Mouse (Mus musculus): ENCODE data around the gene Gimap1.

The Gimap1 gene

DNA sequence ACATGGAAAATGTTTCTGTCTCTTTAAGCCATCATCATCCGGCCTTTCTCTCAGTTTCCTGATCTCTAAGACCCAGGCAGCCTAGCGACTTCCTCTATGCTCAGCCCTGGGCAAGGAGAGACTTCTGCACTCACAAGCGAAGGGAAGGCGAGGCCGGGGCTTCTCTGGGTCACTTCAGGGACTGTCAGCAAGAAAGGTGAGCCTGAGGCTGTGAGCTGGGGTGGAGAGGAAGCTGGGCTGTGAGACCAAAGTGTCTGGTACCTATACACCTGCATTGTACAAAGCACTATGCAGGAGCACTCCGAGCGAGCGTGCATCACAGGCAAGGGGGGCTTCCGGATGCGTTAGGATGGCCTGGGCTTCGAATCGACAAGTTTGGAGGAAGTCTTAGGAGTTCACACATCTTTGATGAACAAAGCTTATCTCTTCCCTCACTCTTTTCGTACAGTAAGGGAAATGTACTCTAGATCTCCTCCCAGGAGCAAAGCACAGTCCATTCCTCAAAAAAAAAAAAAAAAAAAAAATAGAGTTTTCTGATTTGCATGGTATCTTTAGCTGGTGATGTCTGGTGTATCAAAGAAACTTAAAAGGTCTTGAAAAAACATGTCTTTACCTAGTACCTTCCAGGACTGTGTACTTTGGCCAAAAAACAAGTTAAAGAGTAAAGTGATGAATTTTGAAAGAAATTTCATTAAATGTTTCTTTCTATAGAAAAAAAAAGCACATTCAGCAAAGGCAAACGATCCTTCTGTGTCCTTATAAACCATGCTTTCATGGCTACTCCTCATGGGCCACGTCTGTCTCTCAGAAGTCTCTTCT is at the start of gene Gimap1:
TSS of gene Gimap1 (plus strand) at position 94 of the 819 bp plus-strand sequence.
- no peak for DNase-seq (ENCODE audit: low spot score)

DNA sequence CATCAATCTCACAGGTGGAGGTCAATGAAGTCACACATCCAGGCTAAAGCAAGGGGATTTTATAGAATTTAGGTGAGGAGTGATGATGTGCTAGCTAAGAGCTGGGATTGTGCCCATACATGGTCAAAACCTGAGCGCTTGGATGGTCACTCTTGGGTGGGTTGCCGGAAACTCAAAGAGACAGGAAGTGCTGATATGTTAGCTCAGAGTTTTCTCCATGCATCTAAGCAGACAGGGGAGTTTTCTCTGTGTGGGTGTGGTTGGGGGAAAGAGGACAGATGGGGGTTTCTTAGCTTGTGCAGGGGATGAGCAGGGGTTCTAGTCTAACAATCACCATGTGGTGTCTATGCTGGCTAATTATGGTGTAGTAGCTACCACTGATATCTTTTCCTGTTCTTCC is 49.5 kb upstream of the Gimap1 start:
- no peak for DNase-seq (ENCODE audit: low spot score)

DNA sequence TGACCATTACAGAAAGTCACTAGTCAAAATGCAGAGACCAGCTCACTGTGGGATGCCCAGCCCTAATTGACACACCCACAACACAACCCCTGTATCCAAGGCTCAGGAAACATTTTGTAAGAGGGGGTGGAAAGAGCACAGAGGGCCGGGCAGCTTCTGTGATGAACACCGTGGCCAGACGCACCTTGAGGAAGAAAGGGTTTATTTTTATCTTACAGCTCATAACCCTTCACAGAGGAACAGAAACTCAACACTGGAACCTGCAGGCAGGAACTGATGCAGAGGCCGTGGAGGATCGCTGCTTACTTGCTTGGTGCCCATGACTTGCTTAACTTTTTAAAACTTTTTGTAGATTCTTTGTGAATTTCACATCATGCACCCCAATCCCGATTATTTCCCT is 45.9 kb upstream of the Gimap1 start:
- DNase-seq (ENCODE audit: low spot score), result no peak

DNA sequence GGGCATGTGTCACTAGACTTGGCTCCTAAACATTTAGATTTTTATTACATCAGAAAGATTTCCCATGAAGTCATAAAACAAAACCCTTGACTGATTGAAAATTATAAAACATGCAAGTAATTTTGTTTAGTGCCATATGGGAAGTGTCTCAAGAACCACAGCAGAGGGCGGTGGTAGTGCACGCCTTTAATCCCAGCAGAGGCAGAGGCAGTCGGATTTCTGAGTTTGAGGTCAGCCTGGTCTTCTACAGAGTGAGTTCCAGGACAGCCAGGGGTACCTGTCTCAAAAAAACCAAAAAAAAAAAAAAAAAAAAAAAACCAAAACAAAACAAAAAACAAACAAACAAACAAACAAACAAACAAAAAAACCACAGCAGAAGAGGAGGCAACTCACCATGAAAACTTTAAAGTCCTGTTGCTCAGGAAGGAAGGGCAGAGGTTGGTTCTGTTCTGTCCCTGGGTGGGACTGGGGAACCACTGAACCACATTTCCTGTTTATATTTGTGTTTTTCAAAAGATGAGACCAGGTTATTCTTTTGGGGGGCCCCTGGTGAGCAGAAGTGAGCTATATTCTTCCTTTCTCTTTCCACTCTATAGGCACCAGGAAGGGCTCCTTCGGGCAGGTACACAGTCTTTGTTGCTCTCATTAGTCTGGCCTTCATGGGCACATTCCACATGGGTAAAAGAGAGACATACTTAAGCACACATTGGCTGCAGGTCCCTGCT is 41.9 kb upstream of the Gimap1 start:
- no peak for DNase-seq (ENCODE audit: low spot score)

DNA sequence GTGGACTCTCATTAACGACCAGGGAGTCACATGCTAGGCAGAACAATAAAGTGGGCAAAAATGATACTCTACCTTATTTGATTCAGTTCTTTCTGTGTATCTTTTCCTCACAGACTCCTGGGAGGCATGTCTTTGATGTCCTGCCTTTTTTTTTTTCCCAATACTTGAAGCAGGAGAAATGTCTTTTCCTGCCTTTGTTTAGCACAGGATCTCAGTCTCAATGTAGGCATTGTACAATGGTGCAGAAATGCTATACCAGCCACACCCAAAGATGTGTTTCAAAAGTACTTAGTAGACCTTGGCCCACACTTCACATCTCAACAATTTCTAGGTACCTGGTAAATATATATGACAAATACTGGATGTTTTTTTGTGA is 41.3 kb upstream of the Gimap1 start:
- DNase-seq (ENCODE audit: low spot score), result no peak

DNA sequence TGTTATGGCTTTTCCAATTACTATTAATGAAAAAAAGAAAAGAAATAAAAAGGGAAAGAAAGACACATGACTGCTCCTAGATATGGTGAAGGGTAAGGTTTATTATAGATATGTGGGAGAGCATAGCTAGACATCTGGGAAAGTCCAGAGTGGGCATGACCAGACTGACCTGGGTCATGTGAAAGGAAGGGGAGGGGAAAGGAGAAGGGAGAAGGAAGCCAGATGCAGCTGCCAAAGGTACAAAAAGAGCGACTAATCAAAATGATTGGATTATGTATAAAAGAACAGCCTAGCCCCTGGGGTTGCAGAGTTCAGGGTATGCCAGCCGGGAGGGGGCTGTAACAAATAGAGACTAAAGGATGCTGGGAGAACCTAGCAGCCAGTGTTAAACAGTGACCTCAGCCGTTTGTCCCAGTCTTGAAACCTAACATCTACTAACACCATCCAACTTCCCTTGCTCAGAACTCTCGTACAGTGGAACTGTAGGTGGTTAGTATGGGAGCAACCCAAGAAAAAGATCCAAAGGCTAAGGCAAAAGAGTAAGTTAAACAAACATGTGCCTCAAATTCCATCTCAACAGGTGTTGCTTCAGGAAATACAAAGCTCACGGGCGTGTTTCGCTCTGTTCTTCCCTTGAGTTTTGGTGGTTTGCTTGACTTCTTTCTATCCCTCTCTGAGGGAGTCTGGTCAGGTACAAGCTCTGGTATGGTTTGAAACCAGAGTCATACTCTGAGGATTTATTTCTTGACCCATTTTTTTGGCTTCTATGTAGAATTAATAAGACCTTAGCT is 40.6 kb upstream of the Gimap1 start:
- no peak for DNase-seq (ENCODE audit: low spot score)

DNA sequence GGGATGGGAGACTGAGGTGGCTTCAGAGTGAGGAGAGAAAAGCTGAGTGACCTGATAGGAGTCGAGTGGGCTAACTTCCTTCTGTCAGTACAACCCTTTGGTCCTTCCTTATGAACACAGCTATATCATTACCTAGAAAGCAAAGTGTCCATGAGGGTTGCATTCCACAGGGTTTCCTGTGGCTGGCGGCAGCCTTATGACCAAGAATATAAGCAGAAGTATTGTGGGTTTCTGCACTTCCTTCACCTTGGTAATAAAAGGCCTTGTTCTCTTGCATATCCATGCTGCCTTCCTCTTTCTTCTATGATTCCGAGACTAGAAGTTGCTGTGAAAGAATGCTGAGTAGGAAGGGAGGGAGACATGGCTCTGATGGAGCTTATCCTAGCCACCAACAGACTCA is 40.0 kb upstream of the Gimap1 start:
- DNase-seq (ENCODE audit: low spot score), result no peak

DNA sequence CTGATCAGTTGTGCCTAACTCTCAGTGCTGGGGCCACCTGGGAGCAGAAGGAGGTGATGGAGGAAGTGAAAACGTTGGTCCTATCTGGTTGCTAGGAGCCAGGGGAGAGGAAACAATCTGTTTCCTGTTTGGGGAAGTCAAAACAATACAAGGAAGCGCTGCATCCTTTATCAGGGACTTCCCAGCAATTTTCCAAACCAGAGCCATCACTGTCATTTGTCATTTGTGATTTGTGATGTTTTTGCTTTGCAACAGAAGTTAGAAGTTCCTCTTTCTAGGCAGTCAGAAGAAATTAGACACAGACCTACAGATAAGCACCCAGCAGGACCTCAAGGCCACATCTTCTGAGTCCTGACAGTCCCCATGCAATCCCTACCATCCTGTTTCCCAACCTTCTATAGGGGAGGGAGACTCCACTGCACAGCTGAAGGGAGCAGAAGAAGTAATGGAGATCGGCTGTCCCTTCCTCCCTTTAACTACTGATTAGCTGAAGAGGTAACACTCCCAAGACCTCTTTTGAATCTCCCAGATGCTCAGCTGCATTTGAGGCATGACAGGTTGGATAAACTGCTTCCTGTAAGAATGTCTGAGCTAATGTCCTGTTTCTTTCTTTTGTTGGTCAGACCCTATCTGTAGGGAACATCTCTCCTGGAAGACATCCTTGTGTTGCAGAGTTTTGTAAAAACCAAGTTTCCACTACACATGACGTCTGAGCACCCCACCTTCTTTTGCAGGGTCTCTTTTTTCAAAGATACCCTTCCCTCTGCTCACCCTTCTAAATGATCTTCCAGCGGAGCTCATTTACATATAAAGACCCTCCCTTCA is 38.4 kb upstream of the Gimap1 start:
- no peak for DNase-seq (ENCODE audit: low spot score)

DNA sequence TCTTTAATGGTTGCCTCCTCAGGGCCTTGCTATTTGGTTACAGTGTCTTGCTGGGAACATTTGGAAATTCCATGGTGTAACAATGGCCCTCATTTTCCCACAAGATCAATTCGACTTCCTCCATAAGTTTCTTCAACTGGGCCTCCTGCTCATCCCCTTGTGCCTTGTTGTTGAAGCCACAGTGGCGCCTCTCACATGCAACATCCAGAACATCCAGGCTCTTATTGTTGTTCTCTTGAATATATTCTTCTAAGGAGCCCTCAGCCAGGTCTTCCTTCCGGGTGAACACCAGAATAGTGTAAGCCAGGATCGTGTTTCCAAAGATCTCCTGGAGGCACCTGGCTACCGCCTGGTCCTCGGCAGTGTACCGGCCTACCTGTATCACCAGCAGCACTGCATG is 36.7 kb upstream of the Gimap1 start:
- DNase-seq (ENCODE audit: low spot score), result no peak

DNA sequence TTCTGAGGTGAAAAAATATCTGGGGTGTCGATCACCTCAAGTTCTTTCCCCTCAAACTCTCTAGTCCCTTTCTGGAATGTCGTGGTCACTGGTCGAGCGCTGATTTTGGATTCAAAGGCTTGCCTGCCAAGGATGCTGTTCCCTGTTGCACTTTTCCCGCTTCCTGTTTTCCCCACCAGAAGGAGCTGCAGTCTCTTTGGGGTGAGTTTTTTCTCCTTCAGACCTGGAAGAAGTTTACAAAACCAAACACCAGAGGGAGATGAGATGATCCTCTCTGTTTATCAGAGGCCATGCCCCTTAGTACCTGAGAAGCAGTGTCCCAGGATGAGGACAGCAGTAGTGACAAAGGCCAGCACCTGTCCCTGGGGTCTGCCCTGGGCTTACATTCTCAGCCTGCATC is 36.3 kb upstream of the Gimap1 start:
- no peak for DNase-seq (ENCODE audit: low spot score)

DNA sequence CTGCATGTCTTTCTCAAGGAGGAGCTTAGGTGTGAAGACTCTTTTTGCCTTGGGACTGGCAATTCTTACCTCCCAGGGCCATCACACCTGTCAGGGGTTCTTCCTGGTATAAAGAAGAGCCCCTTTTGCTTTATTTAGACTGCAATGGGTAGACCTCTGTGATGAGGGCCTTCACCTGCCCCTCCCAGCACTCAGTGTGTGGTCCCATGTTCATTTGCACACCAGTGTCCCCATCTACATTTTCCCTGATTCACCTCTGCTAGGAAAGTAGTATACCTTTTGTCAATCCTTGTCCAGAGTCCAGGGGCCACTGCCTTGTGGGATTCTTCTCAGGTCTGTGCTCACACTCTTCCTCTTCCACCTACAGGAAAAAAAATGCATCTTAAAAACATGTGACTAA is 34.7 kb upstream of the Gimap1 start:
- no peak for DNase-seq (ENCODE audit: low spot score)

DNA sequence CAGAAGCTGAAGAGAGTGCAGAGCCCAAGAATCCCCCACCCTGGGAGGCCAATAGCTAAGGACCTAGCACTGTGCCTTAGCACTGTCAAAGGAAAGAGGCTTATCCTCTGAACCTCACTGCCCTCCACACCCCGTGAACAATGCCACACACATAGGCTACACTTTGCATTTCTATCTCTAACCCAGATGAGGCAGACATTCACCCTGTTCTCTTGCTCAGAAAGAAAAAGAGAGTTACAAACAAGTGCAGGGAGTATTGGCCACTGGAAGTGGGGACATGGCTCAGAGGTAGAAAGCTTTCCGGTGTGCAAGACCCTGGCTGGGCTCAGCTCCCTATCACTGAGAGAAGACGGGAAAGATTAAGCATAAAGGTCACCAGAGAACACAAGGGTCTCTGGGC is 32.7 kb upstream of the Gimap1 start:
- DNase-seq (ENCODE audit: low spot score), result no peak

DNA sequence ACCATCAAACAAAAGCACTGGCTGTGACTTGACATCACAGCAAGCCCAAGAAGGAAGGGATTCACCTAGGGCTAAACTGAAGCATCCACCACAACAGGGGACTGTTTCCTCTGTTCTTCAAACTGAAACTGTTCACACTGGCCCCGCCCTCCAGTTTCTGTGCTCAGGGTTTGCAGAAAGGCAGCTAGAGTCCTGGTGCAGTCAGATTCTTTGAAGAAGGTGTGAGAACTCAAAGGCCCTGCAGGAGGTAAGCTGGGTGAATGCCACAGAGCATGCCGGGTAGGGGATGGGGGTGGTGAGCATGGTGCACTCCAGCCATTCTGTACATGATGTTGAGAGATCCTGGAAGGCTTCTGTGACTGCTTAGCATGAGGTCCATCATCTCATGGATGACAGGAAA is 20.4 kb upstream of the Gimap1 start, which contains the start of the genes Gm28053 and Gimap7:
TSS of gene Gm28053 (plus strand) at position 153 of the 400 bp plus-strand sequence.
TSS of gene Gimap7 (plus strand) at position 167 of the 400 bp plus-strand sequence.
- DNase-seq (ENCODE audit: low spot score), result no peak

DNA sequence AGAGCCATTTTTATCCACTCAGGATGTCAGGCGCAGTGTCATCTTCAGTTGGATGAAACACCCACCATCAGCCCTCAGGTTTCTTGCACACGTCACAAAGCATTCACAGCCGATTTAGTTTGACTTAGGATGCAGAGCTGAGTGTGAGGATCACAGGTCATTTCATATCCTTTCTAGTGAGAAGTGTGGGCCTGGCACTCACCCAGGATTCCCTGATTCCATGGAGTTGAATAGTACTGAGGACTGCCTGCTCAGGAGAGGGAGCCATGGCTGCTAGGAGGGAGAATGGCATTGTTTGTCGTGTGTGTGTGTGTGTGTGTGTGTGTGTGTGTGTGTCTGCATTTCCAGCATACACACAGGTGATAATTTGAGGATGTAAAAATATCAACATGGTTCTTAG is 18.5 kb upstream of the Gimap1 start:
- no peak for DNase-seq (ENCODE audit: low spot score)

DNA sequence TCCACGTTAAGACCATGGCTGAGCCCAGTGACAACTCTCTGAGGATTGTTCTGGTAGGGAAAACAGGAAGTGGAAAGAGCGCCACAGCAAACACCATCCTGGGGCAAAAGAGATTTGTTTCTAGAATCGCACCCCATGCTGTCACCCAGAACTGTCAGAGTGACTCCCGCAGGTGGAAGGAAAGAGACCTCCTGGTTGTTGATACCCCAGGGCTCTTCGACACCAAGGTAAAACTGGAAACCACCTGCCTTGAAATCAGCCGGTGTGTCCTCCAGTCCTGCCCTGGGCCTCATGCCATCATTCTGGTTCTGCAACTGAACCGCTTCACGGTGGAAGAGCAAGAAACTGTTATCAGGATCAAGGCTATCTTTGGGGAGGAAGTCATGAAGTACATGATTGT is 15.4 kb upstream of the Gimap1 start:
- DNase-seq (ENCODE audit: low spot score), result no peak

DNA sequence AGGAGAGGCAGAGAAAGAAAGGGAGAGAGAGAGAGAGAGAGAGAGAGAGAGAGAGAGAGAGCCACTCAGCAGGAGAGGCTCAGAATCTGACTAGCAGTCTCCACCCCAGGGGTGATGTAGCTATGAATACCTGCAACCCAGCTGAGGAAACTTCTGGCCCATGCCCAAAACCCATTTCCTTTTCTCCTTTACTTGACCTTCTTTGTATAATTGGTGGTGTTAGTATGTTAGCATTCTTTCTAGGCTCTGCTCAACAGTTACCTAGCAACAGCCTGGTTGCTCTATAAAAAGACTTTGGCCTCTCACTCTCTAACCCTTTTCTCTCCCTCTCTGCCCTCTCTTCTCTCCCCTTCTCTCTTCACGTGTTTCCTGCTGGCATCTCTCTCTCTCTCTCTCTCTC is 13.4 kb upstream of the Gimap1 start:
- DNase-seq (ENCODE audit: low spot score), result no peak

DNA sequence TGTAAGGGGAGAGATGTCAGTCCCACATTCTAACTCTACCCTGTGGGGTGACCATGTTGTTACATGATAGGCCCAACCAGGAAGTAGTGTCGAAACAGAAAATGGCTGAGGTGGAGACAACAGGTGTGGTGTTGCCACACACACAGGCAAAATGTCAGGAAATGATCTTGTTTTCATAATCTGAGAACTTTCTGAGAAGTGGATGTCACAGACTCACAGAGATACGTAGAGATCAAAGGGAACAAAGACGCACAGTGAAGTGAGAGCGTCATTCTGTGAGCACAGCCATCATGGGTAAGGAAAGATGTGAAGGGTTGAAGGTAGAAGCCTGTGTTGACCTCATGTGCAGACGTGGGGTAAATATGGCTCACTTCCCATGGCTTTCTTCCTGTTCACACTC is 11.1 kb upstream of the Gimap1 start:
- DNase-seq (ENCODE audit: low spot score), result no peak

DNA sequence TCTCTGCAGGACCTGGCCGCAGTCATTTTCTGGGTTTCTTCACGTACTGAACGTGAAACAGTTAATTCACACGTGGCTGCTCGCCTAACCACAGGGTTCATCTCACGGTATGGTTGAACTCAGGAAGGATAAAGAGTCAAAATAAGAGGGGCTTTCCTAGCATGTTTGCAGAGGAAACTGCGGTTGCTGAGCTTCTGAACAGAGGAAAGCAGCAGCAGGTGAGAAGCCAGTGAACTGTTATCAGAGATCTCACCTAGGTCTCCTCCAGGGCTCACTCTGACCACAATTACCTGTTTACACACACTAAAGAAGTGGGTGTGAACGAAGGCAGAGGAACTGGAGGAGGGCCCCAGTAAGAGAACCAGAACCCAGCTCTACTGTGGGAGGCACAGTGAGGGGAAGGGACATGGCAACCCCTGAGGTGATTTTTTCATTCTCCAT is 6.0 kb upstream of the Gimap1 start:
- DNase-seq (ENCODE audit: low spot score), result no peak

DNA sequence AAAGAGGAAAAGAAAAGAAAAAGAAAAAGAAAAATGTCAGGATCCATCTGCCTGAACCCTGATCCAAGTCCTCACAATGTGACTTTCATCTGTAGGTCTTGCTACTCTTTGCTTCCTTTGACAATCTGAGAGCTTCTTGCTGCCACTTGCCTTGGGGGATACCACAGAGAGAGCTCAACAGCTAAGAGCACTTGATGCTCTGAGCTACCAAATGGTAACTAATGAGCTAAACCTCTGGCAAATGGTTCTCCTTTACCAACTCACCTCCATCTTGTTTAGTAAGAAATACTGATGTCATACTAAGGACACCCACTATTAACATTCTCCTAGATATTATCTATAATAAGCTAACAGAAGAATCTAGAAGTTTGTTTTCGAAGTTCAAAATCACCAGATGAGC is 5.2 kb upstream of the Gimap1 start:
- DNase-seq (ENCODE audit: low spot score), result no peak

DNA sequence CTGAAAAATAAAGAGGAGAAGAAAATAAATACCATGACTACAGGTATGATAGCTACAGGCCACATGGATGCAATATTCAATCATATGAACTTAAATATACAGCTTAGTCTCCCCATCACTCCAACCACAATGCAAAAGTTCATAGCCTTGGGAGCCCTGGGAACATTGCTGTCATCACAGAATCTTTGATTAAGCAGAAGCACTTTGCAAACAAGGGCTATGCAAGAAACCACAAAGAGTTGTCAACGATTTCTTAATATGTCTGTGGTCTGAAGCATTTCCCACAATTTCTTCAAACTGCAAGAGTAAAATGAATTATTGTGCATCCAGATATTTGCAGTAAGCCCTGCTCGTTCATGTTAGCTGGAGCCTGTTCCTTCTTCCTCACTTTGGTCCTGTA is 1.8 kb upstream of the Gimap1 start:
- no peak for DNase-seq (ENCODE audit: low spot score)

DNA sequence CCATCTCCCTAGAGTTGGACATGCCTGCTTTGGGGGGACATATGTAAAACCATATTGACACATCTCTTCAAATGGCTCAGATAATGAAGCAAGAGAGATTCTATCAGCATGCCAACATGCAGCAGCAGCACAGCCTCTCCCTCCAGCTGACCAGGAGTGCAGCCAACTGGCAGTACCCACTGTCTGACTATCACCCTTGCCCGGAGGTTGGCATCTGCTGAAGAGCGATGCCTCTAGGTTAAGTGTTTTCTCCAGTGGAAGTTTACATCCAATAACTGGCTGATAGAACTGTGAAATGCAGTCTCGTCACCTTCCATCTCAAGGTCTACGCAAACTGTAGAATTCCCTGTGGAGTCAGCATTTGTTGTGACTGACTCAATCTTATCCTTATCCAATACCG is 1.2 kb upstream of the Gimap1 start:
- DNase-seq (ENCODE audit: low spot score), result no peak

DNA sequence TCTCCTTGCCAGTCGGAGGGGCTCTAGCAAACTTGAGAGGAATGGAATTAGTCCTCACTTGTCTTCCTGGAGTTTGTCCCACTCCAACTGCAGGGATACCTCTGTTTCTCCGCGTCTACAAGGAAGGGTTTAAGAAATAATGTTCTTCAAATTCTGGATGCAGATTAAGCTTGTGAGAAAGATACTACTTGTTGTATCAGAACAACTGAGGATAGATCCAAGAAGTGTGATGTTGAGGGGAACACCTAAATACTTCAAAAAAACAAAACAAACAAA is 864 bp downstream of the Gimap1 start:
- DNase-seq (ENCODE audit: low spot score), result no peak
